Mouse (Mus musculus) midbrain, embryonic 15.5 days (tissue): ENCODE data around the gene Gm11042. TPM values are rescaled to one million over a fixed set of nuclear protein-coding genes. Genes with fewer than 3 reads are reported as not detected.

Experiments
- ATAC-seq: fragments of 200-750 bp; cut with Nextera tagmentation; replicated peaks from 2 replicates; pipeline ENCODE4 v1.8.0; 2017; ENCODE audit warnings: moderate TSS enrichment
- H3K27ac ChIP-seq: fragments of 300-500 bp; sonication (generic); 2 replicates; pipeline ENCODE4 v1.5.1; 2015; ENCODE audit warnings: mild to moderate bottlenecking, inconsistent platforms
- H3K27me3 ChIP-seq: fragments of 300-500 bp; sonication (generic); replicated peaks from 2 replicates; pipeline ENCODE4 v1.6.1; 2015; ENCODE audit warnings: inconsistent platforms
- H3K36me3 ChIP-seq: fragments of 300-500 bp; sonication (generic); replicated peaks from 2 replicates; pipeline ENCODE4 v1.6.1; 2015; ENCODE audit warnings: inconsistent platforms
- H3K4me1 ChIP-seq: fragments of 300-500 bp; sonication (generic); 2 replicates; pipeline ENCODE4 v1.6.1; 2015; ENCODE audit warnings: inconsistent platforms
- H3K4me2 ChIP-seq: fragments of 300-500 bp; sonication (generic); 2 replicates; pipeline ENCODE4 v1.6.1; 2015; ENCODE audit warnings: inconsistent platforms, mild to moderate bottlenecking, moderate library complexity
- H3K4me3 ChIP-seq: fragments of 300-500 bp; sonication (generic); 2 replicates; pipeline ENCODE4 v1.5.1; 2015; ENCODE audit warnings: mild to moderate bottlenecking, inconsistent platforms
- H3K9ac ChIP-seq: fragments of 300-500 bp; sonication (generic); 2 replicates; pipeline ENCODE4 v1.6.1; 2015; ENCODE audit warnings: mild to moderate bottlenecking, inconsistent platforms
- H3K9me3 ChIP-seq: fragments of 300-500 bp; sonication (generic); 2 replicates; pipeline ENCODE4 v1.6.1; 2016; ENCODE audit warnings: inconsistent platforms
- WGBS: fragments of 180-500 bp; shearing (Covaris S2); methylation state at CpG from one replicate; pipeline ENCODE4 v1.1.7; 2015; ENCODE audit warnings: mixed read lengths; 5-methylcytosine and 5-hydroxymethylcytosine counted together
- polyA plus RNA-seq: library from polyadenylated mRNA; unstranded; fragments of >200 nt; fragmentation: Nextera tagmentation; extraction: Ambion mirVana; gene quantifications from 2 replicates; pipeline ENCODE4 v1.2.1, GENCODE M21; 2015

Gene Gm11042
- polyA plus RNA-seq, 1 experiment from 2014 or later, result not detected

- ATAC-seq, result no peak; the same call in 1 of the 2 replicates
- H3K4me2 ChIP-seq, result peak overlapping the region; percentile 9; the same call in 1 of the 2 replicates
These were observed 4.1 kb upstream of the Gm11042 start for GRCm38 (mm10) chr12:74320318-74320717.

GRCm38 (mm10) chr12:74316989-74317759, 980 bp upstream of the Gm11042 start:
- H3K9ac ChIP-seq, result peak overlapping the region; percentile 61
- H3K27me3 ChIP-seq, result no peaks in the 10 kb centered on the region
- 17% methylated on average over 15 of the region's 15 CpGs for WGBS
- no peaks in the 10 kb centered on the region for H3K9me3 ChIP-seq
- peak overlapping the region; percentile 51 for H3K4me3 ChIP-seq
- peaks cover 5% of the 10 kb centered on the region; the same call in 1 of the 2 replicates for H3K4me1 ChIP-seq
- no peaks in the 10 kb centered on the region for H3K36me3 ChIP-seq
- ATAC-seq, result peak; percentile 89
- H3K27ac ChIP-seq, result peak overlapping the region; percentile 92
- peak overlapping the region; percentile 59 for H3K4me2 ChIP-seq

More at GRCm38 (mm10) chr12:74320318-74320717, 4.1 kb upstream of the Gm11042 start:
- H3K9me3 ChIP-seq, result no peaks in the 10 kb centered on the region
- no peak overlapping the region for H3K9ac ChIP-seq
- H3K27ac ChIP-seq, result no peak overlapping the region
- H3K27me3 ChIP-seq, result no peaks in the 10 kb centered on the region
- H3K4me1 ChIP-seq, result peaks cover 5% of the 10 kb centered on the region; the same call in 1 of the 2 replicates
- H3K4me3 ChIP-seq, result no peak overlapping the region
- WGBS, result 14% methylated on average over 10 of the region's 10 CpGs
- H3K36me3 ChIP-seq, result no peaks in the 10 kb centered on the region

- H3K9me3 ChIP-seq, result no peaks in the 10 kb centered on the region
- peaks cover 5% of the 10 kb centered on the region; the same call in 1 of the 2 replicates for H3K4me1 ChIP-seq
- H3K27ac ChIP-seq, result no peak overlapping the region
- H3K27me3 ChIP-seq, result no peaks in the 10 kb centered on the region
- H3K4me3 ChIP-seq, result no peak overlapping the region
- no peak for ATAC-seq
- H3K4me2 ChIP-seq, result no peak overlapping the region
- H3K9ac ChIP-seq, result no peak overlapping the region
- WGBS, result 45% methylated on average over 2 of the region's 2 CpGs
- no peaks in the 10 kb centered on the region for H3K36me3 ChIP-seq
These were observed 973 bp downstream of the Gm11042 start for GRCm38 (mm10) chr12:74315221-74315620.

GRCm38 (mm10) chr12:74312611-74313010, 3.6 kb downstream of the Gm11042 start:
- H3K4me2 ChIP-seq, result no peak overlapping the region
- no peak for ATAC-seq
- 88% methylated on average over 3 of the region's 3 CpGs for WGBS
- no peak overlapping the region for H3K9ac ChIP-seq
- H3K27me3 ChIP-seq, result no peaks in the 10 kb centered on the region
- no peak overlapping the region for H3K27ac ChIP-seq
- H3K4me1 ChIP-seq, result peaks cover 5% of the 10 kb centered on the region; the same call in 1 of the 2 replicates
- H3K4me3 ChIP-seq, result no peak overlapping the region
- no peaks in the 10 kb centered on the region for H3K36me3 ChIP-seq
- no peaks in the 10 kb centered on the region for H3K9me3 ChIP-seq

GRCm38 (mm10) chr12:74303418-74304294, 12.5 kb downstream of the Gm11042 start:
- no peaks in the 10 kb centered on the region for H3K9me3 ChIP-seq
- no peak overlapping the region for H3K4me3 ChIP-seq
- H3K9ac ChIP-seq, result no peak overlapping the region
- no peaks in the 10 kb centered on the region for H3K36me3 ChIP-seq
- H3K27me3 ChIP-seq, result no peaks in the 10 kb centered on the region
- H3K4me1 ChIP-seq, result no peaks in the 10 kb centered on the region; the same call in 1 of the 2 replicates
- H3K27ac ChIP-seq, result no peak overlapping the region
- ATAC-seq, result no peak
- WGBS, result 70% methylated on average over 9 of the region's 9 CpGs
- H3K4me2 ChIP-seq, result no peak overlapping the region

- Histone ChIP-seq H3K9me3 (no peaks in the 10 kb centered on the region), H3K36me3 (no peaks in the 10 kb centered on the region), H3K4me3 (no peak overlapping the region), H3K4me2 (no peak overlapping the region), H3K9ac (no peak overlapping the region), H3K27me3 (no peaks in the 10 kb centered on the region), H3K4me1 (no peaks in the 10 kb centered on the region; the same call in 1 of the 2 replicates), H3K27ac (no peak overlapping the region)
- ATAC-seq, result no peak
- 89% methylated on average over 6 of the region's 6 CpGs for WGBS
These were observed 14.6 kb downstream of the Gm11042 start for GRCm38 (mm10) chr12:74301559-74301958.

GRCm38 (mm10) chr12:74296374-74296773, 19.8 kb downstream of the Gm11042 start:
- Histone ChIP-seq H3K36me3 (no peaks in the 10 kb centered on the region), H3K4me2 (no peak overlapping the region), H3K4me3 (no peak overlapping the region), H3K27me3 (no peaks in the 10 kb centered on the region), H3K9me3 (no peaks in the 10 kb centered on the region), H3K9ac (no peak overlapping the region), H3K4me1 (no peaks in the 10 kb centered on the region), H3K27ac (no peak overlapping the region)
- 43% methylated on average over 5 of the region's 5 CpGs for WGBS
- no peak for ATAC-seq

- Histone ChIP-seq H3K27ac (no peak overlapping the region), H3K9me3 (no peaks in the 10 kb centered on the region), H3K4me1 (0 out of 2 replicates have a peak, but pooled peaks cover 5% of the 10 kb centered on the region), H3K27me3 (no peaks in the 10 kb centered on the region), H3K36me3 (no peaks in the 10 kb centered on the region), H3K9ac (no peak overlapping the region), H3K4me3 (no peak overlapping the region), H3K4me2 (no peak overlapping the region)
- 6% methylated on average over 4 of the region's 4 CpGs for WGBS
- peak; percentile 63; the same call in 1 of the 2 replicates for ATAC-seq
These were observed 22.6 kb downstream of the Gm11042 start for GRCm38 (mm10) chr12:74293624-74294023.

GRCm38 (mm10) chr12:74290983-74291382, 25.2 kb downstream of the Gm11042 start:
- Histone ChIP-seq H3K27me3 (no peaks in the 10 kb centered on the region; the same call in 1 of the 2 replicates), H3K9me3 (no peaks in the 10 kb centered on the region), H3K36me3 (no peaks in the 10 kb centered on the region), H3K9ac (no peak overlapping the region), H3K4me1 (0 out of 2 replicates have a peak, but pooled peaks cover 5% of the 10 kb centered on the region), H3K27ac (no peak overlapping the region), H3K4me3 (no peak overlapping the region), H3K4me2 (no peak overlapping the region)
- ATAC-seq, result no peak
- 90% methylated on average over 4 of the region's 4 CpGs for WGBS

- H3K27me3 ChIP-seq, result no peaks in the 10 kb centered on the region; the same call in 1 of the 2 replicates
- 0 out of 2 replicates have a peak overlapping the region, but pooled peaks have one; percentile 42 for H3K27ac ChIP-seq
- H3K4me3 ChIP-seq, result peak overlapping the region; percentile 49
- ATAC-seq, result peak; percentile 62
- H3K4me2 ChIP-seq, result peak overlapping the region; percentile 94
- H3K4me1 ChIP-seq, result peaks cover 21% of the 10 kb centered on the region
- H3K36me3 ChIP-seq, result no peaks in the 10 kb centered on the region
- H3K9ac ChIP-seq, result peak overlapping the region; percentile 39
- no peaks in the 10 kb centered on the region for H3K9me3 ChIP-seq
- 2% methylated on average over 11 of the region's 11 CpGs for WGBS
These were observed 31.5 kb downstream of the Gm11042 start for GRCm38 (mm10) chr12:74284685-74285054.

- H3K9ac ChIP-seq, result peak overlapping the region; percentile 39
- ATAC-seq, result peak; percentile 97
- no peaks in the 10 kb centered on the region; the same call in 1 of the 2 replicates for H3K27me3 ChIP-seq
- H3K4me3 ChIP-seq, result peak overlapping the region; percentile 49
- H3K36me3 ChIP-seq, result no peaks in the 10 kb centered on the region
- peaks cover 16% of the 10 kb centered on the region for H3K4me1 ChIP-seq
- peak overlapping the region; percentile 94 for H3K4me2 ChIP-seq
- WGBS, result under 1% methylated on average over 49 of the region's 49 CpGs
- no peaks in the 10 kb centered on the region for H3K9me3 ChIP-seq
- 0 out of 2 replicates have a peak overlapping the region, but pooled peaks have one; percentile 42 for H3K27ac ChIP-seq
These were observed 32.0 kb downstream of the Gm11042 start for GRCm38 (mm10) chr12:74284020-74284684.
